Mouse (Mus musculus) spleen, postnatal 14 days (tissue): ENCODE data around the gene Rusc2.

Source experiments
- DNase-seq, 2 experiments: peaks; one replicate each; pipeline ENCODE4 v3.0.0; 2021 to 2022; ENCODE audit warnings: low spot score in 2 of 2

The Rusc2 gene

DNA sequence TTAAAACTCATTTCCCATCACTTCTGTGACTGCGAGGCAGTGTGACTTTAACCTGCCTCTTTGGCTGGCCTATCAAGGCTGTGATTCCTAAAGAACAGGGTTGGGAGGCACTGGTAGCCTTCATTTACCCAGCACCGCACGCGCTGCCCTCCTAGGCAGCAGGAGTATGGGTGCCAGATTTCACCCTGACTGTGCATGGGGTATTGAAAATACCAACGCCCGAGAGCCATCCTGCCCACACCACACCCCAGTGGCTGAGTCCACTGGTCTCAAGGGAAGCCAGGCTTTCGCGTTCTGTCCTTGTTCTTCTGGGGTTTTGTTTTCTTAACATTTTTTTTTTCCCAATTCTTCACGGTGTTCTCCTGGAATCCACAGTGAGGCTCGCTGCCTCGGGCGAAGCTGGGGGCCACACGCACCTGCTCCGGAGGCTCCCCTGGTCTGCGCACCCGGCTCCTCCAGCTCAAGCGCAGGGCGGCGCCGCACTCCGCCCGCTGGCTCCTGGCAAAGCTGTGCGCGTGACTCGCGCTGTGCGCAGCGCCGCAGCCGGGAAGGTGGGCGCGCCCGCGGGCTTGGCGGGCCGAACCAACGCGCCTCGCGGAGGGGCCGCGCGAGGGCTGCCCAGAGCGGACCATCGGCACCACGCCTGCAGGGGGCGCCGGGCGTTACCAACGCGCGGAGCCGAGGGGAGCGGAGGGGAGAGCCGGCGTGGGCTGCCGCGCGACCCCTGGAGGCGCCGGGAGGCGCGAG lies at the start of gene Rusc2:
Rusc2 (plus strand) TSS at position 572 of the 747 bp plus-strand sequence.
- DNase-seq: peak in 1 of 2 experiments; percentile 29

DNA sequence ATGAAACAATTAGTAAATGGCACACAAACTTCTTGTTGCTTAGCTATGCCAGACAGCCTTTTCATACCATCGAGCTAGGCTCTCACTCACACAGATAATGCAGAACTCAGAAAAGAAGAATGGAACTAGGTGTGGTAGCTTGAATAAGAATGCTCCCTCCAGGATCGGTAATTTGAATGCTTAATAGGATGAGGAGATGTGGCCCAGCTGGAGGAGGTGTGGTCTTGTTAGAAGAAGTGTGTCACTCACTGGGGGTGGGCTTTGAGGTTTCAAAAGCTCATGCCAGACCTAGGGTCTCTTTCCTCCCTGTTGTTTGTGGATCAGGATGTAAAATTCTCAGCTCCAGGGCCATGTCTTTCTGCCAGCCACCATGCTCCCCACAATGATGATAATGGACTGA lies 47.0 kb upstream of the Rusc2 start:
- no peak for DNase-seq

DNA sequence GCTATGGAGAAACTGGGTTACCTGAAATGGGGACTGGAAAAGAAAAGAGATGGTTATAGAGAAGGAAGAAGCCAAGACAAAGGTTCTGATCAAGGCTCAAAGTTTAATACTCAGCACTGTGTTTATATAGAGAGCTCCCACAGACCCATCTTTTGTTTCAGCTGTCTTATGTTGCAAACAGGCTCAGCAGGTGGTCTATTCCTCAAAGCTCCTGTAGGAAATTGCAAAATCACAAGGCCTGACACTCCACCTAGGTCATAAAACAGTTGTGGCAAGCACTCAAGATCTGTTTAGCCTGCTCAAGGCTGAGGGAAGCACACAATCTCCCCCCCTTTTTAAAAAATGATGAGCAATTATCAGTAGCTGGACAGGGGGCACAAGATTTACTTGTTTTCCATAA lies 45.6 kb upstream of the Rusc2 start:
- no peak for DNase-seq

DNA sequence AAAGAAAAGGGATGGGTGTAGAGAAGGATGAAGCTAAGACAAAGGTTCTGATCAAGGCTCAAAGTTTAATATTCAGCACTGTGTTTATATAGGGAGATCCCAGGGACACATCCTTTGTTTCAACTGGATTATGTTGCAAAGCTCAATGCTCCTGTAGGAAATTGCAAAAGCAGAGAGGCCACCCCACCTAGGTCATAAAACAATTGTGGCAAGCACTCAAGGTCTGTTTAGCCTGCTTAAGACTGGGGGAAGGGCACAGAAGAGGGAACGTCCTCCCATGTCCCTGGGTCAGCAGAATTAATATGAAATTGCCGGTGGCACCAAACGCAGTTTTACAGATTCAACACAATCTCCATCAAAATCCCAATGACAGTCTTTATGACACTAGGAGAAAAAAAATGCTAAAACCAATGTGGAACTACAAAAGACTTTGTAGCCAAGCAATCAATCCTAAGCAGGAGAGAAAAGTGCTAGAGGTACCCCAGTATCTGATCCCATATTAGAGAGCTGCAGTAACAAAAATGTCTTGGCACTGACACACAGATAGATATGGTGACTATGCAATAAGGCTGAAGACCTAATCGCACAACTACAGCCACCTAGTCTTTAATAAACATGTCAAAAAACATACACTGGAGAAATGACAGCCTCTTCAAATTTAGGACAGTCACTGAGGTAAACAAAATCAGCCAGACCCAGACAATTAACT lies 41.5 kb upstream of the Rusc2 start:
- no peak for DNase-seq

DNA sequence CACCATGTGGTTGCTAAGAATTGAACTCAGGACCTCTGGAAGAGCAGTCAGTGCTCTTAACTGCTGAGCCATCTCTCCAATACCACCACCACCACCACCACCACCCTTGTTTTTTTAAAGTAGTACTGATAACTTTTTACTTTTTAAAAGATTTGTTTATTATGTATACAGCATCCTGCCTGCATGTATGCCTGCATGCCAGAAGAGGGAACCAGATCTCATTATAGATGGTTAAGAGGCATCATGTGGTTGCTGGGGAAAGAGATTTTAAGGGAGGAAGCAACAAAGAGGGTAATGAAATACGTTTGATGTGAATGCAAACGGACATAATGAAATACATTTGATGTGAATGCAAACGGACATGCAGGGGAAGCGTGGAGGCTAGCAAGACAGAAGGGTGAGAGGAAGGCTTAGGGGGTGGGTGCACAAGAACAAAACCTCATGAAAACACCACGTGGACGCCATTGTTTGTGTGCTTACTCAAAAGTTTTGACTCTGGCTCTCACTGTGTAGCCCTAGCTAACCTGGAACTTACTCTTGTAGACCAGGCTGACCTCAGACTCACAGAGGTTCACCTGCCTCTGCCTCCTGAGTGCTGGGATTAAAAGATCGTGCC lies 40.4 kb upstream of the Rusc2 start:
- no peak for DNase-seq

DNA sequence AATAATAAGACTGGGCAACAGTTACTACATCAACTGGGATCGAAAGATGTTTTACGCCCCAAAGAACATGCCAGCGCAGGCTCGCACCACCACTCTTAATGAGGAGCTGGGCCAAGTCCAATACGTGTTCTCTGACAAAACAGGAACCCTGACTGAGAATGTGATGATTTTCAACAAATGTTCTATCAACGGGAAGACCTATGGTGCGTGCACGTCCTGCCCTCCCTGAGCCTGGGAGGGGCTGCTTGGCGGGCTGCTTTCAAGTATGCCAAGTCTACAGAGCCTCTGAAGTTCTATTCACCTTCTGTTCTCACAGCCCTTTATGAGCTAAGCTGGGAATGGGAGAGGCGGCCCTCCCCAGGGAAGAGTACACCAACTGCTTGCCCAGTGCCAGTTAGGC lies 39.3 kb upstream of the Rusc2 start:
- no peak for DNase-seq

DNA sequence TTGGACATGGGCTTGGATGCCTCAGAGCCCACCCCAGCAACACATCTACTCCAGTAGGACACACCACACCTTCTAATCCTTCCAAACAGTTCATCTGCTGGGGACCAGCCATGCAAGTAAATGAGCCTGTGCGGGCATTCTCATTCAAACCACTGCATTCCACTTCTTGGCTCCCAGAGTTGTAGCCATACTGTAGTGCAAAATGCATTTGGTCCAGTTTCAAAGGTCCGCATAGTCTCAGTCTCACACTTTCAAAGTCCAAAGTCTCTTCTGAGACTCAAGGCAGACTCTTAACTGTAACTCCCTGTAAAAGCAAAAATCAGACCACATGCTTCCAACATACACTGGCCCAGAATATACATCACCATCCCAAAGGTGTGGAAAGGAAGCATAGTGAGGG lies 36.8 kb upstream of the Rusc2 start:
- DNase-seq: no peak

DNA sequence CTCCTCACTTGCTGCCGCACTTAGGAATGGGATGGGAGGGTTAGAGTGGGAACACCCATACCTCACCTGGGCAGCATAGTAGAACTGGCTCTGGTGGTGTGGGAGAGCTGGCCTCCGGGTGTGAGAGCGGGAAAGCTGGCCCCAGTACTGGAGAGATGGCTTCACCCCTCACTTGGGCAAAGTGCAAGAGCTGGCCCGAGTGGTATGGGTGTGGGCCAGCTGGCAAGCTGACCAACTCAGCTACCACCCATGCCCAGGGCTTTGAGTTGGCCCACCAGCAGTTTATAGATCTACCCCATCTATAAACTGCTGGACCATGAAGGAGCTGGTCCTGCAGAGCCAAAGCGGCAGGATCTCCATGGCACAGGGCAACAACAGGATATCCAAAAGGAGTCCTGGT lies 32.6 kb upstream of the Rusc2 start:
- DNase-seq: no peak

DNA sequence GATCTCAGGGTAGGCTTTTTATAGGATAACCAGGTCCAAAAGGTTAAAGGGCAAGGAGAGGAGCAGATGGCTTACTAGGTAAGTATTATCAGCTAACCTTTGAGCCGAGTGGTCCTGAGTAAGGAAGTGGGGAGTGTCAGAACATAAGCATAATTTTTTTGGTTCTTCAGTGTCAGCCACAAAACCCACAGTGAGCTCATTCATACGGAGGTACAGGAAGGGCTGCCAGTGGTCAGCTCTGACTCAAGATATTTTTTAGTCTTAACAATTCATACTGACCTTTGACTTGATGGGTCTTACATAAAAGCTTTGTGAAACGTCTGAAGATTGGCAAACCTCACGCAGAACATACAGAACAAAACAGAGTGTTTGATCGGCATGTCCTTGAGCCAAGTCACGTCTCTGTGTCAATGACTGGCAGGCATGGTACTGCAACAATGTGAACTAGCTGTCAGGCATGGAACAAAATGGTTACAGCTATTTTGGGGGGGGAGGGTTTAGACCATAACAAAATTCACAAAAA lies 31.7 kb upstream of the Rusc2 start:
- DNase-seq: no peak

DNA sequence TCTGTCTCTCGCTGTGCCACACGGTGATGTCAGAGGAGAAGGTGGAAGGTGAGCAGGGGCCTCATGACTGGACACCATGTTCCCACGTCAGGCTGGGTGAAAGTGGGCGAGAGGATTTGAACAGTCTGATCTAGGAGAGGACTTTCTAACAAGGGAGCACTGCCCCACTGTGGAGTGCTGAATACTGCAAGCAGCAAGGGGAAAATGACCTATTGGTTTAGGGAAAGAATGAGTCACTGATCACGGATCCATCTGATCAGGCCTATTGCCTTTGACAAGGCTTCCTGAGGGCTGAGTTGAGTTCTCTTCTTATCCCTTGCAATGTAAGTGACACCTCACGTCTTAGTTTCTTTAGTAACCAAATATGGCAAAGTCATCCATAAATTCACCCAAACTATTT lies 28.1 kb upstream of the Rusc2 start:
- no peak for DNase-seq

DNA sequence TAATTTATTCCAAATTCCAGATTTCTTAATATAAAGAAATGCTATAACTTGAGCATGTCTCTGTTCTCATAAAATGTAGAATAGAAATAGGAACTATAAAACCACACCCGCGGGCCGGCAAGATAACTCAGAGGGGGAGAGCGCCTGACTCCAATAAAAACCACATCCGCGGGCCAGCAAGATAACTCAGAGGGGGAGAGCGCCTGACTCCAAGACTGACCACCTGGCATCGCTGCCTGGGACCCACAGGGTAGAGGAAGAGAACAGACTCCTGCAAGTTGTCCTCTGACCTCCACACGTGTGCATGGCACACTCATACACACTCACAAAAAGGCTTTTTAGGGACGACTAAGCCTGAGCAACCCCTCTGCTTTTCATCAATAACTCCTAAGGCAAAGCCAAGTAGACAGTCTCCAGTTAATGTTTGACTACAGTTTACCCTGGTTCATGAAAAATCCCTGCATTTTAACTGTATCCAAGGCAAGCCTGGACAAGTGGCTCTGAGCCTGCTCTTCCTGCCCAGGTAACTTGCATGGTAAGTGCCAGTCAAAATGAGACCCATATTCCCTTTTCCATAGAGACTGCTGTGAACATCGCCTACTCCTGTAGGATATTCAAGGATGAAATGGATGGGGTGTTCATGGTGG lies 16.7 kb upstream of the Rusc2 start:
- no peak for DNase-seq

DNA sequence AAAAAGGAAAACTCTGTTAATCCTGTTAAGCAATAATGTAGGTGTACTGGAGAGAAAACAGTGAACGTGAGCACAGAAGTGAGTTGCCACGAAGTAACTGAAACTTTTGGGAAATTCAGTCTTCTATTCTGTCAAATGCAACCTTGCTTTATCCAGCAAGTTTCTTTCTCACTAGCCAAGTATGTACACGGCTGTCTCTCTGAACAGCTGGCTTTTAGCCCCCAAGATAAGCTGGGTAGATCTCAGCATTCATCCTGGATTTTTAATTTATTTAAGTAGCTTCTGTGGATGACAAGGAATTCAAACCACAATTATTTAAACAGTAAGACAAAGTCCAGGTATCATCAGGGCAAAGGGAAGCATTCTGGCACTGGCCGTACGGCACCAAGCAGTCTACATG lies 14.5 kb upstream of the Rusc2 start:
- DNase-seq: no peak

DNA sequence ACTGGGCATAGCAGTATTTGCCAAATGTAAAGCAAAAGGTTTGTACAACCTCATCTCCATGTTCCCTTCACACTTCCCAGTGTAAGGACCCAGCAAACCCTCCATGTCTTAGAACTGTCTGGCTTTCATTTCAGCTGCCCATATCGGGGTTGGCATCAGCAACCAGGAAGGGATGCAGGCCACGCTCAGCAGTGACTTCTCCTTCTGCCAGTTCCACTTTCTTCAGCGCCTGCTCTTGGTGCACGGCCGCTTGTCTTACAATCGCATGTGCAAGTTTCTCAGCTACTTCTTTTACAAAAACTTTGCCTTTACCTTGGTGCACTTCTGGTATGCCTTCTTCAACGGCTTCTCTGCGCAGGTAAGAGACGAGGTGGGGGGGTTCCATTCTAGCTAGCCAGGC lies 14.0 kb upstream of the Rusc2 start:
- no peak for DNase-seq

DNA sequence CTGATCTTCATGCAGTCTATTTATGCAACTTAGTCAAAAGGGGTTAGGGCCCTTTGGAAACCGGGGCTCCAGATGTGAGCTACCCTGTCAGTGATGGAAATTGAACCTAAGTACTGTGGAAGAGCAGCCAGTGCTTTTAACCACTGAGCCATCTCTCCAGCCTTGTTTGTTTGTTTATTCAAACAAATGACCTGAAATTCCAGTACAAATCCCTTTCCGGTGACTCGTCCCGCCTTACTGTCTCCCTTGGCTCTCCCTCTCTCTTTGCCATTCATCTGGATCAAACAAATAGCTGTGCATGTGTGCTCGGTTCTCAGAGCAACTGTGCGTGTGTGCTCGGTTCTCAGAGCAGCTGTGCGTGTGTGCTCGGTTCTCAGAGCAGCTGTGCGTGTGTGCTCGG lies 10.4 kb upstream of the Rusc2 start:
- DNase-seq: no peak

DNA sequence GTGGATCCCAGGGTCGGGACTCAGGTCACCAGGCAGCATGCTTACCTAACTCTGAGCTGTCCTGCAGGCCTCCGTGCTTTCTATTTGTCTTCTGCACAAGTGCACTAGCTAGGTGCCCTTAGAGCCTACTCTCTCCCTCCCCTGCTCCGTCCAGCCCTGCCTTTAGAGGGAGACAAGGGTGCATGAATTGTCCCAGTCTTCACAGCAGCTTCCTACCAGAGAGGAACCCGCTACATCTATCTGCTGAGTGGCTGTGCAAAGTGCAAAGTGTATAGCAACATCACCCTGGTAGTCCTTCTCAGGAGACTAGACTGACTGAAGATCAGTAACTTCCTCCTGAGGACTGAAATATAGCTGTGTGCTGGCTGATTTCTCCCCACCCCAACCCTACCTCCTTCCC lies 9.6 kb upstream of the Rusc2 start:
- DNase-seq: no peak

DNA sequence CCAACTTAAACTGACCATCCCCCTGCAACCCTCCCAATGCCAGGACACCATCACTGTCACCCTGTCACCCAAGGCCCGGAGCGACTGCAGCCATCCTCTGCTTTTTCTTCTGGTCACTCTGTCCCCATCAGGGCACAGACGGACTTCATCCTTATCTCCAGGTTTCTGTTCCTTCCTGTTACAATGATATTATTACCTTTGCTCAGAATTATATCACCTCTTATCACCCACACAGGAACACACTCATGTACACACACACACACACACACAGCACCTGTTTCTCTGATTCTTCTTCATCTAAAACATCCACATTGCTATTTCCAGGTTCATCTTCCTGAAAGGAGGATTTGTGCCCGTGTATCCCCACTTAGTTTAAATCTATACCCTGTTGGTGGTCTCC lies 7.5 kb upstream of the Rusc2 start:
- DNase-seq: no peak

DNA sequence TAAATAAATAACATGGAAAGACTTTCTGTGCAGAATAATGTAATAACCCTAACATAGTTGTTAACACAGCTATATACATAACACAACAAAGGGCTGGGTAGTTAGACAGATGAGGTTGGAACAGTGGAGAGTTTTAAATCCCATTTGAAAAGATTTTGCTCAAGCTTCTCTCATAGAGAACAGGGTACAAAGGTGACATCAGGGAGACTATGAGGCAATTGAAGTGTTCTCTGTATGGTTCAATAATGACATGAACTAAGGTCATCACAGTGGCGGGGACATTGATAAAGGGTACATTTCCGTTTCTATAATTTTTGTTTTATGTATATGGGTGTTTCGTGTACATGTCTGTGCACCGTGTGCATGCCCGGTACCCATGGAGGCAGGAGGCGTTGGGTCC lies 2.2 kb upstream of the Rusc2 start:
- no peak for DNase-seq

DNA sequence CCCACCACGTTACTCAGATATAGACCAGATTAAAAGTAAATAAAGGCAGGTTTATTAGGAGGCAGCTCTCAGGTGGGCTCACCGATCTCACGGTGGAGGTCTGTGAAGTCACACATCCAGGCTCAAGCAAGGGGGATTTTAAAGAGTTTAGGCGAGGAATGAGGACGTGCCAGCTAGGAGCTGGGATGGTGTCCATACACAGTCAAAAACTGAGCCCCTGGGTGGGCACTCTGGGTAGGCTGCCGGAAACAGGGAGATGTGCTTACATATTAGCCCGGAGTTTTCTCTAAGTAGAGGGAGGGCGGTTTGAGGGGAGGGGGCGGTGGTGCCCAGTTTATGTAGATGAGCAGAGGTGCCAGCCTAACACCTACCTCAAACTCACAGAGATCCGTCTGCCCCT lies 828 bp upstream of the Rusc2 start:
- no peak for DNase-seq

DNA sequence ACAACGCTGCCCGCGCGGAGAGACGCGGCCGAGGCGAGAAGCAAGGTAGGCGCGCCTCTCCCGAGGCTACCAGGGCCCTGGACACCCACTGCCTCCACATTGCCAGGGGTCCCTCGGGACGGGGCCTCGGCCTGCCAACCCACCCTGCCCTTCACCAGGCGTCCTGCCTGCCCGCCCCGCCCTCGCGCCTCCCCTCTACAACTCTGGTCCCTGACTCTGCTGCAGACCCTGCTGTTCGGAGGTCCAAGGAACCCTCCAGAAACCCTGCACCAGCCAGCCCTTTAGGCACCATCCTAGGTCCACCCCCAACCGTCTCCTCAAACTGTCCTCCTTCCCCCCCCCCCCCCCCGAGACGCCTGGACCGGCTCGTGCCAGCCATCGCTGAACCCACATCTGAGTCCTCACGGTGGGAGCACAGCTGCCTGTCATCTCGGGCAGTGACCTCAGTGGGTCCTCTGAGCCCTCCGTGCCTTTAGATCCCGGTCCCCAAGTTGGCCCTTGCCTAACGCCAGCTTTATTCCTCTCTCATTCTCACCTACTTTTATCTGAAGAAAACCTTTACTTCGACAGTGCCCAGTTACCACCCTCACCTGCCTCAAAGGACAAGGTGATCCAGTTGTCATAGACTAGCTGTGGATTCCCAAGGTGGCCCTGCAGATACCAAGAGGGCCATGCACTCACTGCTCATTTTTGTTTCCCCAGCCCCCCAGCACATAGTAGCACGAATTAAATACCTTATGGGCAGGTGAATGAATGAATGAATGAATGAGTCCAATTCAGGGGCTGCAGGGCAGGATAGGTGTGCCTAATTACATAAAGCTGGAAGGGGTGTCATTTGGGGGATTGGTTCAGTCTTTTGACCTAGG lies 609 bp downstream of the Rusc2 start:
- no peak for DNase-seq

DNA sequence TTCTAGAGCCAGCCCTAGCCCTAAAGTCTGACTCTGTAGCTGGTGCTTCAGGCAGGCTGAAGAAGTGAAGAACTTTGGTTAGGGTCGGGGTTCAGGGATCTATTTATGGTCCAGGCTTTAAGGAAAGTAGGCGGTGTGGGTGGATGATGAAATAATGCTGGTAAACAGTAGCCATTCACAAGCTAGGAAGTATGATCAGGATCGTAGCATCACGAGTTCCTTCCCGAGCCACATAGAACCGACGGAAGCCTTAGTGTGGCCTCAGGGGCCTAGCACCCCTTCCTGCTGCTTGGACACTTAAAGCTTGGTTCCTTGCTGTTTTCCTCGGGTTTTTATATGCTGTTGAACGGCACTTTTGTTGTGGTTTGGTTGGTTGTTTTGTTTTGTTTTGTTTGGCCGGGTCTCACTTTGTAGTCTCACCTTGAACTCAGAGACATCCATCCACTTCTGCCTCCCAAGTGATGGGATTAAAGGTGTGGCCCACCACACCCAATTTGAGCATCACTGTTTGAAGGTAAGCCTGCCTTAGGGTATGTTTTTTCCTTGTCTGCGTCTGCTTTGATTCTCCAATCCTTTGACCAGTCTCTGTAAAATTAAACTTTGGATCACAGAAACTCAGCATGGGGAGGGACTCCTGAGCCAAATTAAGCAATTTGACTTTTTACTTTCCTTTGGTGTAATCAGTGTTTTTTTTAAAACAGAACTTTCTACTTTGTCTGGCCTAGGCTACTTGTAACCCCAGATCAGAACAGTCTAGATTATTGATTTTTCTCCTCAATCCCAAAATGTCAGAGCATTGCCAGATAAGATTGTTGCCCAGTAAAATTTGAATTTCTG lies 1.7 kb downstream of the Rusc2 start:
- no peak for DNase-seq

DNA sequence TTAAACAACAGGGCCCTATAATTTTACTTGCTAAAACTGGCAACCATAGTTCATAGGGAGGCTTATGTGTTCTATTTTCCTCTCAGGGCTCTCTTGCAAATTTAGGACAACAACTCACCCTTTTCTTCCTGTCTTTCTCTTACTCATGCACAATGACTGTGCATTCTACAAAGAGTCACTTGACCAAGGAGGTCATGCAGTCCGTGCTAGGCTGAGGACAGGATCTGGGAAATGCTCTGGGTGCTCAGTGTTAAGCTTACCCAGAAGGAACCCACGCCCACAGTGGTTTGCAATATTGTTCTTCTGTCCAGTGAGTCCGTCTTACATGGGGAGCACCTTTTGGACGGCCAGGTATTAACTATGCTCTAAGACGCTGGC lies 2.3 kb downstream of the Rusc2 start:
- no peak for DNase-seq
